Mouse (Mus musculus) cortical plate, adult 2 months (tissue): ENCODE results near the gene Phf14.
A peak's percentile ranks its signal among the peaks of the same experiment; 100 is the strongest.

Source experiments
- CTCF ChIP-seq: fragments of 200-500 bp; IDR thresholded peaks from 2 replicates; pipeline ENCODE4 v1.5.1; 2011; ENCODE audit warnings: mild to moderate bottlenecking, control low read depth, low read length; ENCODE audit not compliant: insufficient read depth; ENCODE audit errors: extremely low read depth
- POLR2A ChIP-seq: fragments of 200-500 bp; IDR thresholded peaks from 2 replicates; pipeline ENCODE4 v1.6.1; 2011; ENCODE audit warnings: mild to moderate bottlenecking, low read length, control low read depth; ENCODE audit not compliant: insufficient read depth; ENCODE audit errors: extremely low read depth

- TF ChIP-seq CTCF: no peak
- peak; percentile 94 for TF ChIP-seq POLR2A
Observed at GRCm38 (mm10) chr6:11907269-11908032, at the start of gene Phf14, which contains the start of gene Ndufa4.
